Mouse (Mus musculus) stomach, postnatal 0 days (tissue): ENCODE measurements around the gene Fam221b. TPM values are rescaled to one million over a fixed set of nuclear protein-coding genes. Genes with fewer than 3 reads are reported as not detected.

Experiments used
- ATAC-seq: fragments of 200-750 bp; cut with Nextera tagmentation; 2 replicates; pipeline ENCODE4 v1.8.0; 2017; ENCODE audit not compliant: low FRiP score, low TSS enrichment
- DNase-seq: peaks from one replicate; pipeline ENCODE4 v3.0.0-alpha.2; 2016; ENCODE audit warnings: low spot score
- H3K27ac ChIP-seq: fragments of 300-500 bp; sonication (generic); replicated peaks from 2 replicates; pipeline ENCODE4 v1.5.1; 2014; ENCODE audit warnings: mild to moderate bottlenecking, control low read depth
- H3K27me3 ChIP-seq: fragments of 300-500 bp; sonication (generic); 2 replicates; pipeline ENCODE4 v1.6.1; 2014; ENCODE audit warnings: low read length; ENCODE audit not compliant: control insufficient read depth, insufficient read depth
- H3K36me3 ChIP-seq: fragments of 300-500 bp; sonication (generic); 2 replicates; pipeline ENCODE4 v1.6.1; 2014; ENCODE audit warnings: low read length, mixed read lengths; ENCODE audit not compliant: control insufficient read depth, insufficient read depth
- H3K4me1 ChIP-seq: fragments of 300-500 bp; sonication (generic); replicated peaks from 2 replicates; pipeline ENCODE4 v1.6.1; 2014; ENCODE audit warnings: antibody characterized with exemption; ENCODE audit not compliant: control insufficient read depth, insufficient read depth
- H3K4me2 ChIP-seq: fragments of 300-500 bp; sonication (generic); replicated peaks from 2 replicates; pipeline ENCODE4 v1.6.1; 2014; ENCODE audit warnings: low read depth, mild to moderate bottlenecking, control low read depth, moderate library complexity
- H3K4me3 ChIP-seq: fragments of 300-500 bp; sonication (generic); 2 replicates; pipeline ENCODE4 v1.5.1; 2014; ENCODE audit warnings: low read depth, low read length, control low read depth
- H3K9ac ChIP-seq: fragments of 300-500 bp; sonication (generic); 2 replicates; pipeline ENCODE4 v1.6.1; 2014; ENCODE audit warnings: mild to moderate bottlenecking, low read length, control low read depth, mixed read lengths
- H3K9me3 ChIP-seq: fragments of 300-500 bp; sonication (generic); 2 replicates; pipeline ENCODE4 v1.6.1; 2016; ENCODE audit warnings: low read length; ENCODE audit not compliant: control insufficient read depth
- CTCF ChIP-seq: IDR thresholded peaks from 2 replicates; pipeline ENCODE4 v1.5.1; 2016; ENCODE audit warnings: antibody characterized with exemption, low read depth, mild to moderate bottlenecking, moderate library complexity
- EP300 ChIP-seq: optimal IDR thresholded peaks from 2 replicates; pipeline ENCODE3; 2016; ENCODE audit warnings: antibody characterized with exemption
- WGBS: fragments of 180-500 bp; shearing (Covaris S2); extraction: QIAGEN DNeasy Blood & Tissue Kit; methylation state at CpG from one replicate; pipeline ENCODE4 v1.1.7; 2014; 5-methylcytosine and 5-hydroxymethylcytosine counted together
- polyA plus RNA-seq: library from polyadenylated mRNA; unstranded; fragments of >200 nt; fragmentation: Nextera tagmentation; extraction: Ambion mirVana; gene quantifications from 2 replicates; pipeline ENCODE4 v1.2.1, GENCODE M21; 2015

The Fam221b gene
- polyA plus RNA-seq, 1 experiment from 2014 or later: 3.6 TPM

- ATAC-seq (peak; percentile 41), DNase-seq (no peak)
- Histone ChIP-seq H3K9me3 (no peaks in the 10 kb centered on the region), H3K27ac (peak overlapping the region; percentile 86), H3K9ac (peak overlapping the region; percentile 92), H3K4me2 (peak overlapping the region; percentile 63), H3K36me3 (no peaks in the 10 kb centered on the region), H3K27me3 (no peaks in the 10 kb centered on the region), H3K4me3 (peak overlapping the region; percentile 73), H3K4me1 (no peaks in the 10 kb centered on the region)
- TF ChIP-seq CTCF: no peak
- no peak for TF ChIP-seq EP300
- 4% methylated on average over 34 of the region's 34 CpGs for WGBS
These were observed 13.1 kb downstream of the Fam221b start for GRCm38 (mm10) chr4:43655656-43656338.

DNA sequence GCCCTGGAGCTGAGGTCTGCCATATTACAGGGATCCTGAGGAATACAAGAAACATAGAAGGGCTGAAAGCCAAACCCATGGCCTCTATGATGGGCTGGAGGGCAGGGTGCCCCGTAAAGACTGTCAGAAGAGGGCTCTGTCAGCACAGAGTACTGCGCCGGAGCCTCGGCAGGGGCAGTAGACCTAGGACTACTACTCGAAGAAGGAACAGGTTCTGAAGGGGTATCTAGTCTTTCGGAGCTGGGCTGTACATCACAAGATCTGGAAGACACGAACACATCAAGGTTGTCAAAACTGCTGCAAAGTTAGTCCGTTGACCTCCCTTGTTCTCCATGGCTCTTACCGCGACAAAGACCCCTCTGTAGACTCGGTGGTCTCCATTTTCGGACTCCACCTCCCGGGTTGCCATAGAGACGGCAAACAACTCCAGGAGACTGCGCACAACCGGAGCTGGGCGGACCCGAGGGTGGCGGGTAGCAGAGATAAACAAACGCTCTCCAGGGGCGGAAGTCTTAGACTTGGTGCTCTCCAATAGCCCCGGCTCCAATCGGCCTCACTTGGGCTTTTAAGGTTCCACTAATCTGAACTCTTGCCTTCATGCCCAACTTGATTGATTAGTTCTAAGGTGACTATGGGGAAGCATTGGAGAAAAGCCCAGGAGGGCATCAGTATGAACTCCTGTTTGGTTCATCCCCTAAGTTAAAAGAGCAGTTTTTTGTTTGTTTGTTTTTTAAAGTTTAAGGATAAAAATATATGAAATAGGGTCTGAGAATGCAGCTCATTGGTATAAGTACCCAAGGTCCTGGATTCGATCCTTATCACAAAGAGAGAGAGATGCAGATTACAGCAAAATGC, 15.6 kb downstream of the Fam221b start, which contains the start of gene Spag8:
Gene Spag8 (minus strand): TSS at position 434 of the 855 bp plus-strand sequence.
- H3K36me3 ChIP-seq: no peaks in the 10 kb centered on the region; the same call in 1 of the 2 replicates
- H3K4me1 ChIP-seq: no peaks in the 10 kb centered on the region
- no peak for ATAC-seq
- WGBS: 14% methylated on average over 24 of the region's 24 CpGs
- H3K9me3 ChIP-seq: no peaks in the 10 kb centered on the region
- peak within 1 kb of the TSS; percentile 8; the same call in 1 of the 2 replicates for H3K4me3 ChIP-seq
- H3K27ac ChIP-seq: no peak within 1 kb of the TSS
- no peak within 1 kb of the TSS for H3K9ac ChIP-seq
- H3K4me2 ChIP-seq: peak within 1 kb of the TSS; percentile 34; the same call in 1 of the 2 replicates
- TF ChIP-seq EP300 (no peak), CTCF (no peak)
- no peaks in the 10 kb centered on the region for H3K27me3 ChIP-seq
- DNase-seq: peak; percentile 60

- TF ChIP-seq EP300 (no peak), CTCF (no peak)
- 89% methylated on average over 4 of the region's 4 CpGs for WGBS
- no peak overlapping the region for H3K4me2 ChIP-seq
These were observed 16.2 kb downstream of the Fam221b start for GRCm38 (mm10) chr4:43652726-43653125.

DNA sequence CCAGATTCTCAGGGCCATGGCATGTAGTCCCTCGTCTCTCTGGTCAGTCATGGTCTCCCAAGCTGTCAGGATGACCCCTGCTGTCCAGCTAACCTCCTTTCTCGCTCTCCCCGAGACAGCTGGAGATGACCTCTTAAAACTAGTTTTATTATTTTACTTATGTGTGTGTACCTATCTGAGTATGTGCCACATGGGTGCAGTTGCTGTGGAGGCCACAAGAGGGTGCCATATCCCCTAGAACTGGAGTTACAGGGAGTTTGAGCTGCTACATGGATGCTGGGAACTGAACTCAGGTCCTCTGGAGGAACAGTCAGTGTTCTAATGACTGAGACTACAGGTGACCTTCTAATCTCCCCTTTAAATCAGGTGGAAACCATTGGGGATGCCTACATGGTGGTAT, 19.2 kb downstream of the Fam221b start:
- no peaks in the 10 kb centered on the region for H3K27me3 ChIP-seq
- H3K9ac ChIP-seq: no peak overlapping the region
- no peaks in the 10 kb centered on the region for H3K4me1 ChIP-seq
- DNase-seq (no peak), ATAC-seq (no peak)
- H3K36me3 ChIP-seq: peaks cover 3% of the 10 kb centered on the region; the same call in 1 of the 2 replicates
- WGBS: 98% methylated on average over 3 of the region's 3 CpGs
- TF ChIP-seq EP300 (no peak), CTCF (peak; percentile 48)
- H3K27ac ChIP-seq: no peak overlapping the region
- H3K4me2 ChIP-seq: no peak overlapping the region
- no peaks in the 10 kb centered on the region for H3K9me3 ChIP-seq
- no peak overlapping the region for H3K4me3 ChIP-seq

More at GRCm38 (mm10) chr4:43652726-43653125, 16.2 kb downstream of the Fam221b start:
- Histone ChIP-seq H3K27ac (no peak overlapping the region), H3K4me3 (no peak overlapping the region), H3K27me3 (no peaks in the 10 kb centered on the region), H3K4me1 (no peaks in the 10 kb centered on the region), H3K36me3 (no peaks in the 10 kb centered on the region; the same call in 1 of the 2 replicates), H3K9ac (no peak overlapping the region), H3K9me3 (no peaks in the 10 kb centered on the region)
- ATAC-seq (no peak), DNase-seq (no peak)

DNA sequence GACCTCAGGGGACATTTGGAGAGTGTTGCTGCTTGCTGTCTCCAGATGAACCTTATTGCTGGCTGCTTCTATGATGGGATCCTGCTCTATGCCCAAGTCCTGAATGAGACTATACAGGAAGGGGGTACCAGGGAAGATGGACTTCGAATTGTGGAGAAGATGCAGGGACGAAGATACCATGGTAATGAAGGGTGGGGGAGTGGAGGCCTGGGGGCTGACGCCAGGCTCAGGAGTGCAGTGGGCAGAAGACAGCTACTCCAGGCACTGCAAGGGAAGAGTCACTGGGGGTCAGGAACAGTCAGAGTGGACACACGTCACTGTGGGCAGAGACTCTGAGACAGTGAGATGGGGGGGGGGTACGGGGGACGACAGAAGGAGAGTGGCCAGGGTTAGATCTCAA, 28.5 kb downstream of the Fam221b start:
- H3K27ac ChIP-seq: no peak overlapping the region
- no peaks in the 10 kb centered on the region for H3K4me1 ChIP-seq
- no peak overlapping the region for H3K4me3 ChIP-seq
- H3K4me2 ChIP-seq: no peak overlapping the region
- ATAC-seq: no peak
- DNase-seq: no peak
- no peaks in the 10 kb centered on the region; the same call in 1 of the 2 replicates for H3K36me3 ChIP-seq
- WGBS: 87% methylated on average over 6 of the region's 6 CpGs
- no peaks in the 10 kb centered on the region for H3K9me3 ChIP-seq
- no peak overlapping the region for H3K9ac ChIP-seq
- TF ChIP-seq CTCF (no peak), EP300 (no peak)
- H3K27me3 ChIP-seq: no peaks in the 10 kb centered on the region
